Mouse (Mus musculus) olfactory bulb, adult 2 months (tissue): Measurements from ENCODE around the gene Cox6b2.

ENCODE experiments used
- CTCF ChIP-seq: fragments of 200-500 bp; IDR thresholded peaks from 2 replicates; pipeline ENCODE4 v1.5.1; 2012; ENCODE audit warnings: low read depth, mild to moderate bottlenecking, low read length, moderate library complexity; ENCODE audit not compliant: insufficient read depth
- POLR2A ChIP-seq: fragments of 200-500 bp; IDR thresholded peaks from 2 replicates; pipeline ENCODE4 v1.6.1; 2012; ENCODE audit warnings: mild to moderate bottlenecking, low read depth, low read length, moderate library complexity; ENCODE audit not compliant: insufficient read depth

- peak; percentile 47; the same call in 1 of the 2 replicates for TF ChIP-seq CTCF
- no peak for TF ChIP-seq POLR2A
These were observed 47.8 kb downstream of the Cox6b2 start for GRCm38 (mm10) chr7:4705098-4705497.
